Mouse (Mus musculus): ENCODE results near the gene Gng2. TPM values are rescaled to one million over a fixed set of nuclear protein-coding genes. Genes with fewer than 3 reads are reported as not detected.
A peak's percentile ranks its signal among the peaks of the same experiment; 100 is the strongest.

Gene Gng2
- polyA plus RNA-seq, 1 experiment from 2014 or later, result 152 TPM

DNA sequence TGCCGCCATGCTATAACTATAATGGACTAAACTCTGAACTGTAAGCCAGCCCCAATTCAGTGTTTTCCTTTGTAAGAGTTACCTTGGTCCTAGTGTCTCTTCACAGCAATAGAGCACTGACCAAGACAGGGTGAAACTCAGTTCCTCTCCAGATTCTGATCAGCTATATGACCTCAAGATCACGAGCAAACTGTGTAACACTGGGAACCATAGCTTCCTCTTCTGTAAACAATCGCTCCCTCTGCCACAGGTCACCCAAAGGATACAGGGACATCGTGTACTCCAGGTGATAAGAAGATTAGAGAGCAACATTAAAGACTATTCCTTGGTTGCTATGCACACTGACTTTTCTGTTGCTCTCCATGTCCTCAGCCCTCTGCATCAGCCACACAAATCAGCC lies 26.6 kb downstream of the Gng2 start:
- H3K4me2 ChIP-seq, result no peak overlapping the region
- ATAC-seq (ENCODE audit: low FRiP score), result no peak
- 0 out of 2 replicates have a peak, but pooled peaks cover 2% of the 10 kb centered on the region for H3K4me1 ChIP-seq (ENCODE audit: control insufficient read depth, insufficient read depth, low read length)
- H3K9me3 ChIP-seq (ENCODE audit: control insufficient read depth, low read length), result no peaks in the 10 kb centered on the region
- H3K9ac ChIP-seq (ENCODE audit: low read length), result no peak overlapping the region
- no peak overlapping the region for H3K4me3 ChIP-seq (ENCODE audit: low read depth, low read length)
- H3K27ac ChIP-seq (ENCODE audit: low read depth, low read length), result no peak overlapping the region
- WGBS, result 87% methylated on average over 4 of the region's 4 CpGs
- no peak for DNase-seq (ENCODE audit: low spot score, missing footprints)
- peaks cover 2% of the 10 kb centered on the region; the same call in 1 of the 2 replicates for H3K36me3 ChIP-seq (ENCODE audit: control insufficient read depth, insufficient read depth, low read length)
- H3K27me3 ChIP-seq (ENCODE audit: control insufficient read depth, insufficient read depth, low read length), result no peaks in the 10 kb centered on the region

DNA sequence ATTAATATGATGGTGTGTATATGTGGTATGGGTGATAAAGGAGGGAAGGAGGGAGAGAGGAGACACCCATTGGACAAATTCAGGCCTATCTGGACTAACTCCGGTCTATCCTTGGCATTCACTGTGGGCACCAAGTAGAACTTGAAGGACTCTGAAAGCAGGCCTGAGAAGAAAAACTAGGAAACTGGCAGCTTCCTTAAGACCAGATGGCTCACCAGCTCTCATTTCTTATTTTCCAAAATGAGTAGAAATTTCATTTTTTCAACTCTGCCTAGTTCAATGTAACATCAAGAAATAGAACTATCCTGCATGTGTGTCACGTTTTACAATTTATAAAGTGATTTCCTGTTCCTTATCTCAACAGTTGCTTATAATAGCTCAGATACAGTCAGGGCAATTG lies 28.0 kb downstream of the Gng2 start:
- ATAC-seq (ENCODE audit: low FRiP score) (no peak), DNase-seq (ENCODE audit: low spot score, missing footprints) (no peak)
- Histone ChIP-seq H3K9me3 (ENCODE audit: control insufficient read depth, low read length) (no peaks in the 10 kb centered on the region), H3K27me3 (ENCODE audit: control insufficient read depth, insufficient read depth, low read length) (no peaks in the 10 kb centered on the region), H3K4me3 (ENCODE audit: low read depth, low read length) (no peak overlapping the region), H3K4me1 (ENCODE audit: control insufficient read depth, insufficient read depth, low read length) (0 out of 2 replicates have a peak, but pooled peaks cover 2% of the 10 kb centered on the region), H3K4me2 (no peak overlapping the region), H3K36me3 (ENCODE audit: control insufficient read depth, insufficient read depth, low read length) (no peaks in the 10 kb centered on the region), H3K27ac (ENCODE audit: low read depth, low read length) (no peak overlapping the region), H3K9ac (ENCODE audit: low read length) (no peak overlapping the region)
- WGBS, result 96% methylated on average over 2 of the region's 2 CpGs

DNA sequence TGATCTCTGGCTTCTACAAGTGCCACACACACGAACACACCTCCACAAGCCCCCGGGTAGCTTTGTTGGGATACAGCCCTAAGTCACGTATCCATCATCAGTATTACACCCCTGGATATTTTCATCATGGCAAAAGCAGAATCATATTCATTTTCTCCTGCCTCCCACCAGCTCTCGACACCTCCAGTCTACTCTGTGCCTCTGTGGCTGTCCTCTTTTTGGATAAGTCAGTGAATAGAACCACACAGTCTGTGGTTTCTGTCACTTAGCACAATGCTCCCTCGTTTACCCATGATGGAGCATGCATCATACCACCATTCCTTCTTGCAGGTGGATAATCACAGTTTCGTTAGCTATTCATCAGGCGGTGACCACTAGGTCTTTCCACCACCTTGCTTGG lies 31.2 kb downstream of the Gng2 start:
- DNase-seq (ENCODE audit: low spot score, missing footprints), result no peak
- Histone ChIP-seq H3K4me3 (ENCODE audit: low read depth, low read length) (no peak overlapping the region), H3K27me3 (ENCODE audit: control insufficient read depth, insufficient read depth, low read length) (no peaks in the 10 kb centered on the region), H3K36me3 (ENCODE audit: control insufficient read depth, insufficient read depth, low read length) (no peaks in the 10 kb centered on the region), H3K27ac (ENCODE audit: low read depth, low read length) (no peak overlapping the region), H3K9me3 (ENCODE audit: control insufficient read depth, low read length) (no peaks in the 10 kb centered on the region), H3K9ac (ENCODE audit: low read length) (no peak overlapping the region), H3K4me2 (no peak overlapping the region), H3K4me1 (ENCODE audit: control insufficient read depth, insufficient read depth, low read length) (peaks cover 12% of the 10 kb centered on the region)
- 84% methylated on average over 7 of the region's 7 CpGs for WGBS
- ATAC-seq (ENCODE audit: low FRiP score), result no peak

DNA sequence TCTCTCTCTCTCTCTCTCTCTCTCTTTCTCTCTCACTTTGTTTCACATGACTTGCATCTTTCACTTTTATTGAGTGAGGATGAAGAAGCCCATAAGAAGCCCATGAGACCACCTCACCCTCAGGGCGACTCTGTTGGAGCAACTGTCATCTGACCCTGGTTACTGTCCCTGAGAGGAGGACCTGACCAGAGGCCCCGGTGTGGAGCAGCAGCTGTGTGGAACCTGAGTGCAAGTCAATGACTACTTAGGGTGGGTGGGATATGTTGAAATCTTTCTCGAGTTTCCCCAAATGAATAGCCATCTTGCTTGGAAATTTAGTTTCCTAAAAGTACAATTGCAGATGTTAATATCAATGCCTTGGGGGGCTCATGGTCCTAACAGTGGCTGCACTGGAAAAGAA lies 34.7 kb downstream of the Gng2 start:
- no peak overlapping the region for H3K9ac ChIP-seq (ENCODE audit: low read length)
- ATAC-seq (ENCODE audit: low FRiP score), result peak; percentile 44; the same call in 1 of the 2 replicates
- H3K27ac ChIP-seq (ENCODE audit: low read depth, low read length), result no peak overlapping the region
- 42% methylated on average over 3 of the region's 3 CpGs for WGBS
- H3K27me3 ChIP-seq (ENCODE audit: control insufficient read depth, insufficient read depth, low read length), result no peaks in the 10 kb centered on the region
- no peak overlapping the region for H3K4me2 ChIP-seq
- H3K9me3 ChIP-seq (ENCODE audit: control insufficient read depth, low read length), result no peaks in the 10 kb centered on the region
- no peaks in the 10 kb centered on the region for H3K36me3 ChIP-seq (ENCODE audit: control insufficient read depth, insufficient read depth, low read length)
- peaks cover 12% of the 10 kb centered on the region for H3K4me1 ChIP-seq (ENCODE audit: control insufficient read depth, insufficient read depth, low read length)
- peak; percentile 89 for DNase-seq (ENCODE audit: low spot score, missing footprints)
- H3K4me3 ChIP-seq (ENCODE audit: low read depth, low read length), result no peak overlapping the region

DNA sequence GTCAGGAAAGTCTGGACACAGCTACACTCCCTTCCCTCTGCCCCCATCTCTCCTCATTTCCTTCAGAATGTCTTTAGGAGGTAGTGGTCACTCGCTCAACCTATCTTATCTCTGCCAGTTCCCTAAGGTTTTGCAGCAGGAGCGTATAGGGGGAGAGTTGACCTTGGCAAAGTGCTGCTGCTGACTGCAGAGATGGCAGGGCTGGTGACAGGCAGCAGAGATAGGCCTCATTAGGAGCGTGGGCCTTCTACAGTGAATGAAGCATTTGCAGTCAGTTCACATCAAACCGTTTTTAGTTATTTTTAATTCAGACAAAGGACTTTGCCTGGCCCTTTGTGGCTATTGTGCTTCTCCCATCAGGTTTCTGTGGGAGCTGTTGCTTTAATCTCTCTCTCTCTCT lies 35.1 kb downstream of the Gng2 start:
- Histone ChIP-seq H3K36me3 (ENCODE audit: control insufficient read depth, insufficient read depth, low read length) (no peaks in the 10 kb centered on the region), H3K4me1 (ENCODE audit: control insufficient read depth, insufficient read depth, low read length) (peaks cover 12% of the 10 kb centered on the region), H3K27me3 (ENCODE audit: control insufficient read depth, insufficient read depth, low read length) (no peaks in the 10 kb centered on the region), H3K27ac (ENCODE audit: low read depth, low read length) (peak overlapping the region; percentile 14; the same call in 1 of the 2 replicates), H3K4me3 (ENCODE audit: low read depth, low read length) (no peak overlapping the region), H3K9ac (ENCODE audit: low read length) (no peak overlapping the region), H3K9me3 (ENCODE audit: control insufficient read depth, low read length) (no peaks in the 10 kb centered on the region), H3K4me2 (no peak overlapping the region; the same call in 1 of the 2 replicates)
- peak; percentile 67 for ATAC-seq (ENCODE audit: low FRiP score)
- DNase-seq (ENCODE audit: low spot score, missing footprints), result no peak
- WGBS, result 26% methylated on average over 4 of the region's 4 CpGs

DNA sequence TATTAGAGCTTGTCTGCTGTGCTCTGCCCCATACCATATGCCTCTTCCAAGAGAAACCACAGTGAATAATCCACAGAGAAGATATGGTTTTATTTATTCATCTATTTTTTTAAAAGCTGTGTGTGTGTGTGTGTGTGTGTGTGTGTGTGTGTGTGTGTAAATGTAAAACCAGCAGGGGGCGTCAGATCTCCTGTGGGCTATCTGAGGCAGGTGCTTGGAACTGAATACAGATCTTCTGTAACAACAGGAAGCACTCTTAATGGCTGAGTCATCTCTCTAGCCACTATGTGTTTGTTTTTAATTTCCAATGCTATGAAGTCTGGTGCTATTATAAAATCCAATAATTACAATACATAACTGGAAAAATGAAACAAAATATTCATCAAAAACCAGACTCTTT lies 37.4 kb downstream of the Gng2 start:
- peaks cover 12% of the 10 kb centered on the region for H3K4me1 ChIP-seq (ENCODE audit: control insufficient read depth, insufficient read depth, low read length)
- ATAC-seq (ENCODE audit: low FRiP score) (no peak), DNase-seq (ENCODE audit: low spot score, missing footprints) (no peak)
- 93% methylated on average over 1 of the region's 1 CpGs for WGBS
- H3K4me3 ChIP-seq (ENCODE audit: low read depth, low read length), result no peak overlapping the region
- H3K9ac ChIP-seq (ENCODE audit: low read length), result no peak overlapping the region
- no peak overlapping the region for H3K4me2 ChIP-seq
- H3K27ac ChIP-seq (ENCODE audit: low read depth, low read length), result no peak overlapping the region
- H3K27me3 ChIP-seq (ENCODE audit: control insufficient read depth, insufficient read depth, low read length), result no peaks in the 10 kb centered on the region
- H3K9me3 ChIP-seq (ENCODE audit: control insufficient read depth, low read length), result no peaks in the 10 kb centered on the region
- no peaks in the 10 kb centered on the region for H3K36me3 ChIP-seq (ENCODE audit: control insufficient read depth, insufficient read depth, low read length)

DNA sequence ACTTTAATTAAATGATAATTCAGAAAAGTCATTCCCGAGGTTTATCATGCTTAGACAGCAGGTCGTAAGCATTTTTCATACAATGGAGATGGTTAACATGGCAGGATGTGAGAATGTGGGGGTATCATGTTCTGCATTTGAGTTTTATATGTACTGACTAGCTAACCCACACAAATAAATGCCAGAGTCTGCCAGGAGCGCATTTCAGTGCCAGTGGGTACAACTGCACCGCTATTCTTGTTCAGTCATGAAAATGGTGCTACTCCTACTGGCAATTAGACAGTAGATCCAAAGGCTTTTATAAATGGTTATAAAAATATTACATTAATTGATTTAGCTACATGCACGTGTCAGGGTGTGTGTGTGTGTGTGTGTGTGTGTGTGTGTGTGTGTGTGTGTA lies 38.9 kb downstream of the Gng2 start:
- H3K4me2 ChIP-seq, result no peak overlapping the region
- H3K9me3 ChIP-seq (ENCODE audit: control insufficient read depth, low read length), result no peaks in the 10 kb centered on the region
- ATAC-seq (ENCODE audit: low FRiP score) (no peak), DNase-seq (ENCODE audit: low spot score, missing footprints) (no peak)
- no peaks in the 10 kb centered on the region for H3K36me3 ChIP-seq (ENCODE audit: control insufficient read depth, insufficient read depth, low read length)
- peaks cover 18% of the 10 kb centered on the region for H3K4me1 ChIP-seq (ENCODE audit: control insufficient read depth, insufficient read depth, low read length)
- no peaks in the 10 kb centered on the region for H3K27me3 ChIP-seq (ENCODE audit: control insufficient read depth, insufficient read depth, low read length)
- 90% methylated on average over 5 of the region's 5 CpGs for WGBS
- H3K9ac ChIP-seq (ENCODE audit: low read length), result no peak overlapping the region
- no peak overlapping the region for H3K27ac ChIP-seq (ENCODE audit: low read depth, low read length)
- no peak overlapping the region for H3K4me3 ChIP-seq (ENCODE audit: low read depth, low read length)

DNA sequence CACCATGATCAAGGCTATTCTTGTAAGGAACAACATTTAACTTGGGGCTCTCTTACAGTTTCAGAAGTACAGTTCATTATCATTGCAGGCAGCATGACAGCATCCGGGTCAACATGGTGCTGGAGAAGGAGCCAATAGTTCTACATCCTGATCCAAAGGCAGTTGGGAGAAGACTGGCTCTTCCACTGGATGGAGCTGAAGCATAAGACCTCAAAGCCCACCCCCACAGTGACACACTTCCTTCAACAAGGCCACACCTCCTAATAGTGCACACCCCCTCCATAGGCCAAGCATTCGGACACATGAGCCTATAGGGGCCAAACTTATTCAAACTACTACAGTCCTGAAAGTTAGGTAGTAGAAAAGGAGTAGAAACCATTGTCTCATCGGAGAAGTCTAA lies 42.3 kb downstream of the Gng2 start:
- DNase-seq (ENCODE audit: low spot score, missing footprints) (no peak), ATAC-seq (ENCODE audit: low FRiP score) (no peak)
- Histone ChIP-seq H3K27ac (ENCODE audit: low read depth, low read length) (no peak overlapping the region), H3K9me3 (ENCODE audit: control insufficient read depth, low read length) (no peaks in the 10 kb centered on the region), H3K36me3 (ENCODE audit: control insufficient read depth, insufficient read depth, low read length) (no peaks in the 10 kb centered on the region), H3K4me2 (no peak overlapping the region), H3K4me3 (ENCODE audit: low read depth, low read length) (no peak overlapping the region), H3K9ac (ENCODE audit: low read length) (no peak overlapping the region), H3K27me3 (ENCODE audit: control insufficient read depth, insufficient read depth, low read length) (no peaks in the 10 kb centered on the region), H3K4me1 (ENCODE audit: control insufficient read depth, insufficient read depth, low read length) (peaks cover 8% of the 10 kb centered on the region)
- 94% methylated on average over 3 of the region's 3 CpGs for WGBS

DNA sequence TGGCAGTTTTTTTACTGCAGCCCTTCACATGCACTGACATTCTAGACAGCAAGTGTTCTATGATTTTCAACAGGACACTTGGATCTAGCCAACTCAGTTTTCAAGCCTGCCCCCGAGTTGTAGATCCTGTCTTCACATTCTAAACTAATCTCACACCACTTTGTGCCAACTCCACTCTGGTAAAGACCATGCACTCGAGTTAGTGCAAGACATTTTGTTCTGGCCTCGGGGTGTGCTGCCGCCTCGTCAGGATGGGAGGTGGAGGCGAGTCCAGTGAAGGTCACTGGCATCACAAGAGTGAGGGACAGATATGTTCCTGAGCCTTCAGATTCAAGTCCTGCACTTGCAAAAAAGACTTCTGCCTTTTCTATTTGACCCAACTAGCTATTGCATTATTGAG lies 44.1 kb downstream of the Gng2 start:
- Histone ChIP-seq H3K4me2 (no peak overlapping the region), H3K9ac (ENCODE audit: low read length) (no peak overlapping the region), H3K9me3 (ENCODE audit: control insufficient read depth, low read length) (no peaks in the 10 kb centered on the region), H3K36me3 (ENCODE audit: control insufficient read depth, insufficient read depth, low read length) (no peaks in the 10 kb centered on the region), H3K4me1 (ENCODE audit: control insufficient read depth, insufficient read depth, low read length) (peaks cover 9% of the 10 kb centered on the region), H3K27me3 (ENCODE audit: control insufficient read depth, insufficient read depth, low read length) (no peaks in the 10 kb centered on the region), H3K27ac (ENCODE audit: low read depth, low read length) (no peak overlapping the region), H3K4me3 (ENCODE audit: low read depth, low read length) (no peak overlapping the region)
- 80% methylated on average over 6 of the region's 6 CpGs for WGBS
- DNase-seq (ENCODE audit: low spot score, missing footprints), result no peak
- ATAC-seq (ENCODE audit: low FRiP score), result no peak

Data from midbrain, embryonic 11.5 days (tissue).